Mouse (Mus musculus): ENCODE results near the gene Gm10974.

Gm10974 gene

DNA sequence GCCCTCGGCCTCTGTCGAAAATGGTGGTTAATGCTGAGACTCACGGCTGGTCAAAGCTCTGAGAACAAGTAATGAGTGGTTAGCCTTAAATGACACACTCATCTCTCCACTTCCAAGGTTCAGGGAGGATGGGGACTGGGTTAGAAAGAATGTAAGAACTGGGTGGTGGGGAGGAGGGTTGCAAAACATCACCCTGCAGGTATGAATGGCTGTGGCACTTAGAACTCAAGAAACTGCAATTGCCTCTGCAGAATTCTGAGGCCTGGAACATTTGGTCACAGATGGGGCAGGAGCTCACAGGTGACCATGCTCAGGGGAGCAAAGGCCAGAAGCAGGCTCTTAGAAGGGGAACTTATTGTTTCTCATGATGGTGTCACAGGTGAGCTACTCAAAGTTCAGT is 7.2 kb upstream of the Gm10974 start:
- DNase-seq (ENCODE audit: extremely low read depth, insufficient read length, low spot score) = no peak

DNA sequence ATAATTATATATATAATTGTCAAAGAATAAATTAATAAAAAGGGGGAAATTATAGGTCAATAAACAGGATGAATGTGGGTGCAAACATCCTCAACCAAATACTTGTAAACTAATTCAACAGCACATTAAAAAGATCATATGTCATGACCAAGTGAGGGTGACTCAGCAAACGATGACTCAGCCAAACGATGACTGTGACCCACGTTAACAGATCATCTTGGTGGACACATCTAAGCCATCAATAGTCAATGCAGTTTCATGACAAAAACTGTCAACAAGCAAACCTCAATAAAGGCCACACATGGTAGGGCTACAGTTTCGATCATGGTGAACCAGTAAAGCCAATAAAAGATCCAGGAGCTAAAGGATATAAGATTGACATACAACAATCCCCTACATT is 6.7 kb upstream of the Gm10974 start:
- no peak for DNase-seq (ENCODE audit: extremely low read depth, insufficient read length, low spot score)

DNA sequence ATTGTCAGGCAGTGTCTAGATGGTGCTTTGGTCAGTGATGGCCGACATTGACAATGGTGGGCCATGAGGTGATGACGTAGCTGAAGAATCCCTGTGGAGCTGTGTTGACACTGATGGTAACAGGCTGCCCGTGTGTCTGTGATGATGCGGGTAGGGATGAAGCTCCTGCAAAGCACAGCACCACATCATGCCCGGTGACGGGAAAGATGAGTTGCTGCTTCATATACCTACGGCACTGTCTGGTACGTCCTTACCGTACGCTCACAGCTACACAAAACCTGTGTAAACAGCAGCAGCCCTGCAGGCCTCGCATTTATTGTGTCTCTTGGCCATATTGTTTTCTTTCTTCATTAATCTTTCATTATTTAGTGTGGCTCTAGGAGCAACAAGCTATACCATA is 1.2 kb upstream of the Gm10974 start:
- no peak for DNase-seq (ENCODE audit: extremely low read depth, insufficient read length, low spot score)

DNA sequence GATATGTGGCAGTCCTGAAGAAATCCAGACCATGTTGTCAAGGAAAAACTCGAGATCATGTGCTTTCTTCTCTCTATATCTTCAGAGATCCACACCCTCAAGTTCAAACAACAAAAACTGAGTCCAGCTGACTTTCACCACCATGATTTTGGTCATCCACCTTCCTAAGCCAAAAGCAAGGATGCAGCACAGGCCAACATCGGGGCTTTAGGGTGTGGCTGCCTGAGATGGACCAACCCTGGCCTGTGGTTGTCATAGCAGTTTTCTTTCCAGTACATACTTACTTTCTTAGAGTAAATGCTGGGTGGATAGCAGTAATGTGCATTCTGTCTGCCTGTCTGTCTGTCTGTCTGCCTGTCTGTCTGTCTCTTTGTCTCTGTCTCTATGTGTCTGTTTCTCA is 294 bp upstream of the Gm10974 start:
- DNase-seq (ENCODE audit: extremely low read depth, insufficient read length, low spot score) = peak; percentile 48

DNA sequence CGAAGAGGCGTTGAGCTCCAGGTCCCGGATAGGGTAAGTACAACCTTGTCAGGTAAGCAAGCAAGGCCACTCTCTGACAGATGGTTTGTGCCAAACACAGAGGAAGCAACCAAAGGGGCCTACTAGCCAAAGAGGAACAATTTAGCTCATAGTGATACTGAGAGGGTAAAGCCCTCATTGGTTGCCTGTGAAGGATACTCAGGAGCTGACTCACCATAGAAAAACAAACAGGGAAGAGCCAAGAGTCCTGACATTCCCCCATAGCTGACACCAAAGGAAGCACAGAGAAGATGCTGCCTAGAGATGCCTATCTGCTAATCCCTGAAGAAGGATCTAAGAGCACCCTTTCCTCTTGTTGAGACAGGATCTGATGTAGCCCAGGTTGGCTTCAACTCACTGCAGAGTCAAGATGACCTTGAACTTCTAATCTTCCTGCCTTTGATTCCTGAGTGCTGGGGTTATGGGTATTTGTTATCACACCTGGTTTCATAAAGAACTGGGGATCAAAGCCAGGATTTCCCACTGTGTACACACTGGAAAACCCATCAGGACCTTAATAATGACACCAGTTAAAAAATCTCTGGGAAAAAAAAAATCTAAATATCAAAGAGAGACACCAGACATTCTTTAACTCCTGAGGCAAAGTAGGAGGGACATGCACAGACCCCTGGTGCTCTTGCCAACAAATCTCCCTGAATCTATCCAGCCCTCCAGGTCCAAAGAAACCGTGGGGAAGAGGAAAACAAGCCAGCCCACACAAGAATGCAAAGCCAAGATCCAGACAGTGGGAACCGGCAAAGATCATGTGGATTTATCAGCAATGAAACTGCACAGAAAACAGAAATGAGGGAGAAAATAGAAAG is 3.6 kb downstream of the Gm10974 start:
- DNase-seq (ENCODE audit: extremely low read depth, insufficient read length, low spot score) = peak; percentile 61

DNA sequence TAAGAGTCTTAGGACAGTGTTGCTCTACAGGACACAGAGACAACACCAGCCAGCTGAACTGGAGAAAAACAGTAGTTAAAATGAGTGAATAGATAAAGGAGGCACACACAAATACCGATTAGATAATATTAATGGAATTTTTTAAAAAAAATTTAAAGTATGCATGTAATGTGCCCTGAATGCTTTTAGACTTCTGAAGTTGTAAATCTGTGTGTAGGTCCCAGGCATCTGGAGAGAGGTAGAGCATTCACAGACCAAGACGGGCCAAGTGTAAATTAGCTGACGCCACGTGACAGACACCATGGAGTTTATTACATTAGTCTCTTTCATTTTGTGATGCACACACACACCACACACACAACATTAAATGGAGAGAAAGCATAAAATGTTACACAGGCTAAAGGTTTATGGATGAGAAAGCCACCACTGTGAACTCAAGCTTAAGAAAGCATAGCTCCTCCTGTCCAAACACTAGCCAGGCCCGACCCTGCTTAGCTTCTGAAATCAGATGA is 4.3 kb downstream of the Gm10974 start:
- DNase-seq (ENCODE audit: extremely low read depth, insufficient read length, low spot score) = no peak

DNA sequence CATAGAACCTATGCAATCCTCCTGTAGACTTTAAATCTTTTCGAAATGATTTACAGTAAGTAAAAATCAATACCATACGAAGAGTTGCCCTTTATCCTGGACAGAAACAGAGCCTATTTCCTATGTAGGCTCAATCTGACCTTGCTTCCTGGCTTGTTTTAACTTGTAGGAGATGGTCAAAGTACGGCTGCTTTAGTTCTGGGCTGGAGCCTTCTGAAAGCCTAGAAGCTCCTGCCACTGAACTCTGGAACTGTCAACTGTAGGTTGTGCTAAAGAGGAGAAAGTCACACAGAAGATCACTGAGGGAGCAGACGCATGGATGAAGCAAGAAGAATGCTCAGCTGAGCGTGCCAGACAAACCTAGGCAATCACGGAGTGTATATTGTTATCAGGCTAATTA is 5.3 kb downstream of the Gm10974 start:
- DNase-seq (ENCODE audit: extremely low read depth, insufficient read length, low spot score) = no peak

DNA sequence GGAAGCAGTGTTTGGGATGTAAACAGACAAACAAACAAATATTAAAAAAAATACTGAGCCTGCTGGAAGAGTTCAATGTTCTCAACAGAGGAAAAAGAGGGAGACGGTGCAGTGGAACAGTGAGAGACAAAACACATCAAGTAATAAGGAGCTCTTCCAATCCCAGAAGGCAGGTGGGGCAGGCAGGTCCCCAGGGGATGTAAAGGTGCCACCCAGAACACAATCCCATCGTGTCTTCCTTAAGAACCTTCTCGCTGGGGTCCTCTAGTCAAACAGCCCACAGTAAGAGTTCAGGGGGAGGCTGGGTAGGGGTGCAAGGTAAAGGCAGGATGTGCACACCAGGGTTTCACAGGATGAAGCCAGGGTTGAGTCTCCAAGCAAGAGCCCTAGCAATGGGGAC is 7.7 kb downstream of the Gm10974 start:
- no peak for DNase-seq (ENCODE audit: extremely low read depth, insufficient read length, low spot score)

DNA sequence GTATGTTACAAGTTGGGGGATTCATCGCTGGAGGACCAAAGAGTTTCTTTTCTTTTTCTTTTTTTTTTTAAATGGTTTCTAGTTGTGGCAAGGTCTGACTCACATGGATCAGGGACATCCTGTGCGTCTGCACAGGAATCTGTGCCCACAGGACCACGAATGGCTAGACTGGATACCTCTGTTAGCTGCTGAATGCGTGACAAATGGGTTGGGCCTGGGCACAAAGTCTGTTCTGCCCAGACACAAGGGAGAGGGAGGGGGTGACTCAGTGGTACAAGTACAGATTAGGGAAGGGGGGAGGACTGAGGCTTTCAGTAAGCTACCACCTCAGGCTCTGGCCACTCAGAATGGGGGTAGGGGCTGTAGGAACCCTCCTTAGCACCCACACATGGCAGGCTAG is 10.0 kb downstream of the Gm10974 start:
- DNase-seq (ENCODE audit: extremely low read depth, insufficient read length, low spot score) = peak; percentile 81

DNA sequence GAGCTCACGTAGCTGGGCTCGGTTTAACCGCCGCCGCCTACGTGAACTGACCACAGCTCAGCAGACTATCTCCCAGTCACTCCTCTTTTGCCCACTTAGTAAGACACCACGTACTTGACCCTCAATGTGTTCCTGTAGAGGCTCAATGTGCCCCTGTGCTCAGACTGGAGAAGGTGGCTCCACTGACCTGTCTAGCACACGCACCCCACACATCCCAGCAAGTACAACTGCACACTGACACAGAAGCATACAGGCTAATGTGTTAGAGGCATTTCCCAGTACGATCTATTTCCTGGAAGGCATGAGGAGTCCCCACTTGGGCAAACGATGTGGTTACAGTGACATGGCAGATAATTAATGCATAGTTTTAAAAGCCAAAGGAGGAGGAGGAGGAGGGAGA is 10.9 kb downstream of the Gm10974 start:
- no peak for DNase-seq (ENCODE audit: extremely low read depth, insufficient read length, low spot score)

DNA sequence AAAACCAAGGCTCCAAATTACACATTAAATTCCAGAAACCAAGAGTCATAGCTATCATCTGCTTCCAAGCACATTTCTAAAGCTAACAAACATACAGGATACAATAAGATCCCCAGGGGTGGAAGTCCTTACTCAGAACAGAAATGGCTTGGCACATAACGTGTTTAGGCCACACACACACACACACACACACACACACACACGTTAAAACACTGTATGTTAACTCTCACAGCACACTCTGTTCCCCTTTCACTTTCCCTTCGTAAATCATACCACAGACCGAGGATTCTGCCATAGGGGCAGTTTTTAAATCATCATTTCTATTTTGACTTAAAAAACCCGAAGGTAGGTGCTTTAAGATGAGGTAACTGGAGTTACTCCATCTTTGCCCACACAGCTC is 18.5 kb downstream of the Gm10974 start:
- peak; percentile 50 for DNase-seq (ENCODE audit: extremely low read depth, insufficient read length, low spot score)

DNA sequence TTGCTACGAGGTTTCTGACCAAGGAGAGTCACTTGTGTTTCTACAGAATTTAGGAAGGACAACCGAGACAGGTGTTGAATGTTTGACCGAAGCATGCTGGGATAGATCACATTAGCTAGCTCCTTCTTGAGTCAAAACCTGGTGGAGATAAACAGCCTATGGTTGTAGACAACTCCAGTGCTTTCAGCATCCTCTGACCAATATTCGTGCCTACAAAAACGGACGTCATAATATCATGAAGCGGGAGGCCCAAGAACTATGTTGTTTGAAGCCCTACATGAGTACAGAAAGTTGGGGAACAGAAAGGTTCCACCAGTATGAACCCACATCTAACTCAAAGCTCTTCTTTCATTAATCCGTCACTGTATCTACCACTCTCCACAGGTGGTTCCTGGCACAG is 19.2 kb downstream of the Gm10974 start:
- DNase-seq (ENCODE audit: extremely low read depth, insufficient read length, low spot score) = no peak

DNA sequence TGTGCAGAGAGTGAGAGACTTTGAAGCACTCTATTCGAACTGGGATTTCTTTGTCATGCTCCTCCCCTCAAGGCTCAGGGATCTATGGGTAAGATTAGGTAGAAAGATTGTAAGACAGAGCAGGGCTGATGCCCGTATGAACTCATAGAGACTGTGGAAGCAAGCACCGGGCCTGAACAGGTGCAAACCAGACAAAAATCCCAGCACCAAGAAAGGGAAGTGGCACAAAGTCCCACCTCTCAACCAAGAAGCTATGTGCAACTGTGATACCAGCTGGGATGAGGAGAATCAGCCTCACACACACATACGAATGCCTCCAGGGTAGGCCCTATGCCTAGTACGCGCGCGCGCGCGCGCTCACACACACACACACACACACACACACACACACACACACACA is 20.1 kb downstream of the Gm10974 start:
- DNase-seq (ENCODE audit: extremely low read depth, insufficient read length, low spot score) = no peak

DNA sequence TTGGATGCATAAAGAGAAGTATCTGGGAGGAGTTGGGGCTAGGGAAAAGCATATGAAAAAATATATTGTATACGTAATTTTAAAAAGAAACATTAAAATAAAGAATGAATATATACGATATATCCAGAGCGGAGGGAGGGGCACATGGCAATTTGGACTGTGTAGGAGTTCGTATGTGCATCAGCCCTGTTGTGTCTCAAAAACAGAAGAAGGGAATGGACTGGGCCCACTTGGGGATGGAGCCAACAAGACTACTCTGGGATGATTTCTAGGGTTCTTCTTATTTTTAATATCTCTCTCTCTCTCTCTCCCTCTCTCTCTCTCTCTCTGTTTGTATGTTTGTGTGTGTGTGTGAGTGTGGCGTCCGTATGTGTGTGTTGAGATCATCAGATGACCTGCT is 20.7 kb downstream of the Gm10974 start:
- no peak for DNase-seq (ENCODE audit: extremely low read depth, insufficient read length, low spot score)

DNA sequence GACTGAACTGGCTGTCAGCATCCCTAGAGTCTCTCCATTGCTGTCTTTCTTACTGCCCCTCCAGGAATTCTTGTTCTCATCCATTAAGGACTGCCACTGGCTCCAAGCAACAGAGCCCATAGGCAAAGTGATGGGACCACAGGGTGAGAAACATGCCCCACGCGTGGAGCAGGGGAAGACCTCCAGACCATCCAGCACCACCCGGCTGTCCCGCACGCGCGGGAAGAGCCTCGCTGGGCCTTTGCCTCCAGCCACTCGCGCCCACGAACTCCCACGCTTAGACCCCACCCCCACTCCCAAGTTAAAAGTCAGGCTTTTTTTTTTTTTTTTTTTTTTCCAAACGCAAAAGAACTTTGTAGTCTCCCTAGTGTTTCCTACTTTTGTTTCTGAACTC is 21.7 kb downstream of the Gm10974 start:
- peak; percentile 66 for DNase-seq (ENCODE audit: extremely low read depth, insufficient read length, low spot score)

DNA sequence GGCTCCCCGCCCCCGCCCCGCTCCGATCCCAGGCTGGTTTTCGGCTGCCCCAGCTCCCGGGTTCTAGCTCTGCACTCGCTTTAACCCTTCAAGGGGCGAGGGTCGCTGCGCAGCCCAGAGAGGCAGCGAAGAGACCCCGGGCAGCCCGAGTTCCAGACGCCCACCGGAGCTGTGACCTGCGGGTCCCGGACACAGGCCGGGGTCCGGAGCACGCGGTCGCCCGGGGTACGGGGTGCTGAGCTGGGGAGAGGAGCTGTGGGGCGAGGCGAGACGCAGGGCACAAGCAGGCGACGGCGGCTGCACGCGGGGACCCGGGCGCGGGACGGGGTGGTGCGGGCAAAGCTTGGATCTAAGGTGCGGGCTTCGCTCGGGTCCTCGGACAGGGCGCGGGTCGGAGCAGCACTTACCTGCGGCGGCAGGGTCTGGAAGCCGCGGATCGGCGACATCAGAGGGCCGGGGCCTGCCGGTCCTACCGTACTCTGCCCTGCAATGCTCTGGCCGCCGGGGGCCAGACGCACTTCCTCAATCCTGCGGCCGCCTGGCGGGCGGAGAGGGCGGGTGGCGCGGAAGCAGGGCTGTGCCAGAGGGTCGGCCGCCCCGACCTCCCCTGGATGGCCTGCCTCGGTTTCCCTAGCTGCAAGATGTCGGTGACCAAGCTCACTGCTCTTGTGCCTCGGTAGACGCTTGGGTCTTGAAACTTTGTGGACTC is 22.3 kb downstream of the Gm10974 start, which contains the start of gene Lrrk1:
Lrrk1 (minus strand) TSS at position 538 of the 709 bp plus-strand sequence.
- DNase-seq (ENCODE audit: extremely low read depth, insufficient read length, low spot score) = peak; percentile 81

DNA sequence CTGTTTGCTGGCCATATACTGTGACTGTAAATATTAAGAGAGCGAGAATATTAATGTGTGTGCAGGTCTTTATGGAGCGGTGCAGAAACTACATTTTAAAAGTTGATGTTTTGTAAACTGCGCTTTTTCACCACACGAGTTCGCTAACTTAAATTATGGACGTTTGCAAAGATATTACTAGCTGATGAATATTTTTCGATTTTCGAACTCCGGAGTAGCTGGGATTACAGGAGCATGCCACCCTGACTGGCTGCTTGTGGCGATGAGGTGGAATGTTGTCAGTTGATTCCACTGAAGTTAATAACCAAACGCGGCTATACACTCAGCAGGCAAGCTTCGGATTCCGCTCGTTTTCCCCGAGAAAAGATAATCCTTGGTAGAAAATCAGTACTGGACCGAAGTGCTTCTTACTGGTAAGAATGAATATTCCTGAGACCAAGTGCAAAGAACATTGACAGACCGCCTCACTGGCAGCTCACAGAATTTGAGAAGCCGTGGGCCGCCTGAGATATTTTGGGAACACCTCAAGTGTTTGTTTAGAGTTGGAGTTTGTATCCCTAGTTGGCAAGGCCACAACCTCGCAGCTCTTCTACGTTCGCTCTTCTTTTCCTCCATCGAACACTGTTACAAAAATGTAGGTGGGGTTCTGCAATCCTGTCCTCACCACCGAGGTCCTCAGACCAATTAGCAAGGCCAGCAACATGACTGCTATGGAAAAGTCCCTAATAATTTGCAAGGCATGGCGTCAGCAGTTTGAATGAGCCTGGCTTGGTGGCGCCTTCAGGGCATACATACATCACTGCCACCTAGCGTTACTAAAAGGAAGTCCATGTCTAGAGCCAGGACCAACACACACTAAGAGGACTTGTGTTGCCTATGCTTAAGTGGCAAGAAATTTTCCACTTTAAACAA is 23.2 kb downstream of the Gm10974 start:
- peak; percentile 72 for DNase-seq (ENCODE audit: extremely low read depth, insufficient read length, low spot score)

DNA sequence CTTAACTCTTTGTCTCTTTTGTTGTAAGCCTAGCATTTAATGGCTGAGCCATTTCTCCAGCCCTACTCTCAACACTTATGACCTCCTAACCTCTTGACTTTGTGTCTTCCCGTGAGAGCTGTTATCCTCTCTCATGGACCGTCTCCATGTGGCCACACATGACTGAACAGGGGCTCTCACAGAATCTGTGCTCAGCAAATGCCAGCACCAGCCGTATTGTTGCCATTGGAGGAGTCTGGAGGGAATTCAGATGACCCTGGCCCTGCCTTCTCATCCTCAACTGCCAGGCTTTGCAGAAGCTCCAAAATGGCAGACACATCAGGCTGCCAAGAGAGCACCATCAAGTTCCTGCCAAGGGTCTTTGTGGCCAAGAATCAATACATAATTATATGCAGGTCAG is 31.6 kb downstream of the Gm10974 start:
- DNase-seq (ENCODE audit: extremely low read depth, insufficient read length, low spot score) = no peak

DNA sequence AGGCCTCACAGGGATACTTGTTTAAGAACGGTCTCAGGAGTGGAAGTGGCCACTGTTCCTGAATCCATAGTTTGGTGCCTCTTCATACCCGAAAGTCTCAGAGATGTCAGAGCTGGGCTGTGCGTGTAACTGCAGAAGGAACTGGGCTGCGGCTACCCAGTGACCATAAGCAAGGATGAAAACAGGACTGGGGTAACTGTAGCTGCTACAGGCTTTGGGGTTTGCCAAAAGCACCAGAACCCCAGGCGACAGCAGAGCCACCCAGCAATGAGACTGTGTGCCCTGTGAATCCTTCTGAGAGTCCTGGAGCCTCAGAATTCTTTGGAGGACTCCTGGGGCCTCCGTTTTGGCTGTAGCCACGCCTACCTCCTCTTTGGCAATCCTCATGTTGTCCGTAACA is 35.9 kb downstream of the Gm10974 start:
- DNase-seq (ENCODE audit: extremely low read depth, insufficient read length, low spot score) = no peak

DNA sequence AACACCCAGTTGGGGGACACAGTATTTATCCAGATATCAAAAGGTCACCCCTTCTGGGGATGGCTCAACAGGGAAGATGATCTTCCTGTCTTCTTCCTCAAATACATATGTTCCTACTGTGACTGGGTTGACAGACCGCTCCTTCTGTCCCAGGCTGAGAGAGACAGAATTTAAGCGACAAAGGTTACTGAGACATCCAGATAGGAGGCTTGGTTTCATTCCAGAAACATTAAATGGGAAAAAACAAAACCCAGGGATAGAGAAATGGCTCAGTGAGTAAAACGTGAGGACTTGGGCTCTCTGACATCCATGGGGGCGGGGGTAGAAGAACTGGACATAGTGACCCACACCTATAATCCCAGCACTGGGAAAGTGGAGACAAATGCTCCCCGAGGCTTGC is 37.2 kb downstream of the Gm10974 start:
- no peak for DNase-seq (ENCODE audit: extremely low read depth, insufficient read length, low spot score)

DNA sequence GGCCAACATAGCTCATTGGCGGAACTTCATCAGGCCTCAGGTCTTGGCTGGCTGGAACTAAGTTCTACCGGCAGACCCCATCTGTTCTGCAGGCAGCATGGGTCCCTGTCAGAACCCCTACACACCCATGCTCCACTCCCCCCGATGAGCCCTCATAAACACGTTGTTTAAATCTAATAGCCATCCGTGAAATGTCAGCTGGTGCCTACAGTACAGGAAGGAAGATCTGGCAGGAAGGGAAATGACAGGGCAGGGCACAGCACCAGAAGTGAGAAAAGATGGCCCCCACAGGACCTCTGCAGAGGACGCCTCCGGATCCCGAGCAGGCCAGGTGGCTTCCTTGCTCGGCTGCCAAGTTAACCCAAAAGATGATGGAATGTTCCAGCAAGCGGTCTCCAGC is 38.4 kb downstream of the Gm10974 start:
- no peak for DNase-seq (ENCODE audit: extremely low read depth, insufficient read length, low spot score)

Measured in 3134 (cell line).